Mouse (Mus musculus) forelimb bud, embryonic 11.5 days (tissue): ENCODE measurements around the gene Vps13c.
A peak's percentile ranks its signal among the peaks of the same experiment; 100 is the strongest.

Experiments
- DNase-seq: peaks from one replicate; pipeline ENCODE4 v3.0.0-alpha.2; 2012; ENCODE audit warnings: low read depth, low spot score

The Vps13c gene

DNA sequence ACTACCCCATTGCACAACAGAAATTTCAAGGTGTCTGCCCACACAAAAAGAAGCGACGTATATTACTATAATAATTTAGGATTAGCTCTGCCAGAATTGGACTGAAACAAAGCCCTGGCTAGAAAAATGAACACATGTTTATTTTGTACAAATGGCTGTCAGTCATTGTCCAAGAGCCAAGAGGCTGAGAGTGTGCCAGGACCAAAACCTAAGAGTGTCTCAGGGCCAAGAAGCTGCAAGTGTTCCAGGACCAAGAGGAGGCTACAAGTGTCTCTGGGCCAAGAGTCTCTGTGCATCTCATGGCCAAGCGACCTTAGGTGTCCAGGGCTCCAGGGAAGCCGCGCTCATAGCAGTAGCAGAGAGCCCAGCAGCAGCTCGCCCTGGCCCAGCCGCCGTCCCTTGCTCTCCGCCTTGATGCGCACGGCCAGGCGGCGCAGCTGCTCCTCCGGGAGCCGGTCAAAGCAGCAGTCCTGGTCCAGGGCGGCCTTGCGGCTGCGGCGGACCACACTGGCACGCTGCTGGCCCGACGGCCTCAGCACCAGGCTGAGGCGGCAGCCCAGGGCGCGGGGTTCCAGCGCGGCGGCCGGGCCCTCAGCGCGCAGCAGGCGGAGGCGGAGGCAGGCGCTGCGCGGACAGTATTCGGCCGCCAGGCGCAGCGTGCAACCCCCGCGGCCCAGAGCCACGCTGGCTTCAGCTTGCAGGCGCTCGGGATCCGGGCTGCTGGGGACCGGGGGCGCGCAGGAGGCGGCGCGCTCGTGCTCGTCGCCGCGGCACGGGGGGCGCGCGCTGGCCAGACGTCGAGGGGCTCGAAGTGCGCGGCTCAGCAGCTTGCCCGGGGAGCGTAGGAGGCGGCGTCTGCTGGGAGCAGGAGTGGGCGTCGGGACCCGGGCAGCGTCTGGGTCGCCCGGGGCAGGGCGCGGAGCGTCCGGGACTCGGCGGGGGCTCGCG lies 9.5 kb upstream of the Vps13c start:
- DNase-seq: peak; percentile 50

DNA sequence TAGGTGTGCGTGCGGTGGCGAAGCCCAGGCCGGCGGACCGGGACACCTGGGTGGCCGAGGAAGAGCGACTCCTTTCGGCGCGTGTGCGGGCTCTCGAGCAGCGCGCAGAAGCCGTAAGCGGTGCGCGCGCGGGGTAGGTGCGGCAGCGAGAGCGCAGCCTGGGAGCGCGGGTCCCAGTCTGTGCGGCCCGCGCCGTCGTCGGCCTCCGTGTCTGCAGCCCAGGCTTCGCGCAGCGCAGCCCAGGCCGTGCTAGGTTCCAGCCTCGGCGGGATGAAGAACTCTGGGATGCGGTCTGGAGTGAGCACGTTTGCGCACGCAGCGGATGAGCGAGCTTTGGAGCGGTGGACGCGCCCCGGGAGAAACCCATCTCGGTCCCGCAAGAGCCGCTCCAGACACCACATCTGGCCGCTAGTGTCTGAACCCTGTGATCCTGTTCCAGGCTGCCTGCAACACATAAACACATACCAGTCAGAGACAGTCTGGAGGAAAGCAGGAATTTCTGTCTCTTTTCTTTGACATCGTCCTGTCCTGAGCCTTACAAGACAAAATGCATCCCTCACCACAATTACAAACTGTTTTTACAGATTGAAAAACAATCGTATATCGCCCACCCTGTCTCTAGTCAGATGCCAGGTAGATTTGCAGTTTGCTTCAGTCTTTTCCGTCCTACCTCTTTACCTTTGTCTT lies 8.7 kb upstream of the Vps13c start:
- DNase-seq: peak; percentile 34

DNA sequence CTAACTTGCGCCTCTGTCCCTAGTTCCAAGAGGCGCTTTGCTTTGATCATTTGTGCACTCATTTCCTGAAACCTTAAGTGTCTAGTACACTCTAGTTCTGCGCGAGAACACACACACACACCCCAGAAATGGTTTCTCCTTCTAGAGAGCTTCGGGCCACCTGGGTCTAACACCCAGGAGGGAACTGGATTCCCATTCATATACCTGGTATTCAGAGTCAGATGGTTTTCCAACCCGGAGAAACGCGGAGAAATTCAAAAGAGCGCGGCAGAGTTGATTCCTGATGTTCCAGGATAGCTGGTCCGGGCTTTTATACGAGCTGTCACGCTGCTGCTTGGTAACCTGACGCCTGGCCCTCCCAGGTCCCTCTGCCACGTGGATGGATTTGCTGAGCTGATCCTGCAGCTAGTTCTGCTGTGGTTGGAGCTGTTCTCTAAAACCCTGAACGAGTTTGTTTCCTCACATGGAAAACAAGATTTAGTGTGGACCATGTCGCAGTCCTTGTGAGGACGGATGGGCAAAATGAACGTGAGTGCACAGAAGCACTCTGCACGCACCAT lies 8.1 kb upstream of the Vps13c start, which contains the start of gene C2cd4a:
C2cd4a (minus strand) TSS at position 285 of the 560 bp plus-strand sequence.
- peak; percentile 85 for DNase-seq

DNA sequence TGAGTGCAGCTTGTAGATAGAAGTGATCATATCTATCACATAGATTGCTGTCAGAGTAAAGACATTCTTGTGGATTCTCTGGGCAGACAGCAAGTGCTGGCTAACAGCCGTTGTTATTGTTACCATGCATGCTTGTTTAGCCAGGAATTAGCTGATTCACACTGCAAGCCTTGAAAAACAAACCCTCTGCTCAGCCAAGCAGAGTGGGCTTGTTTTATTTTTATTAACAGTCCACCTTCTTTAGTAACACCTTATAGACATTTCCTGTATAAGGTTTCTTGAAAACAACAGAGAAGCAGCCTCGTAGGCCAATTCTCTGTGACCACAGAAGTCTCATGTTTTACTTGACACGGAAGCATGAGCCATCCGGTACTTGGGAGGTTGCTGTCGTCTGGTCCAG lies 5.7 kb upstream of the Vps13c start:
- DNase-seq: no peak

DNA sequence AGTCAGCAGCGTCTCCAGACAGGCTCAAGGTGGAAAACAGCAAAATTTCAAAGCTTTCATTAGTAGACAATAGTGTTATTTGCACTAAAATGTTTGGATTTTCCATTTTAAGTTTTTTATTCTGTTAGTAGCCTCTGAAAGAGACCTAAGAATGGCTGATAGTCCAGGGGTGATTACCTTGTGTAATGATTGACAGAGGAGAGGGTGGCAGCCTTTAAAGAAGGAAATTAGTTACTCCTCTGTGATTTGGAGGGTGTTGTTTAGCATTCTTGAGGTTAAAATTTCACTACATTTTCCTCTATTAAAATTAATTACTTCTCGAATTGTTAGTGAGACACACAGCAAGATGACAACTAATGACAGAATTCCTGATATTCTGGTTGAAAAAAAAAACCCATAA lies 2.9 kb upstream of the Vps13c start:
- DNase-seq: no peak

DNA sequence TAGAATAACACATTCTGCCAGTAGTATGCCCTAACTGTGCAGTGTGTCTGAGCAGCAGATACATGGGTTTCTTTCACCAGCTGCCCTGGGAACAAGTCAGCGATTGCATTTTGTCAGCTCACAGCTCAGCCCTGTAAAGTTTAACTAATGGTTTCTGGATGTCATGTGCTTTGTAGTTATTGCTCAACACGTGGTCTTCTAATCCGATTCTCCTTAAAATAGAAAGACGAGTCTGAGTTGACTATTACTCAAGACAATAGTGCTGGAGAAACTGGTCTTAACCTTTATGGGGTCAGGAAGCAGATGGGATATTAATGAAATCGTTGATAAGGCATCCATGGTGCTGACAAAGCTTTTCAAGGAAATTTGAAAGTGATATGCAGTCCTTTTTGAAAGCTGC lies 2.6 kb downstream of the Vps13c start:
- DNase-seq: no peak

DNA sequence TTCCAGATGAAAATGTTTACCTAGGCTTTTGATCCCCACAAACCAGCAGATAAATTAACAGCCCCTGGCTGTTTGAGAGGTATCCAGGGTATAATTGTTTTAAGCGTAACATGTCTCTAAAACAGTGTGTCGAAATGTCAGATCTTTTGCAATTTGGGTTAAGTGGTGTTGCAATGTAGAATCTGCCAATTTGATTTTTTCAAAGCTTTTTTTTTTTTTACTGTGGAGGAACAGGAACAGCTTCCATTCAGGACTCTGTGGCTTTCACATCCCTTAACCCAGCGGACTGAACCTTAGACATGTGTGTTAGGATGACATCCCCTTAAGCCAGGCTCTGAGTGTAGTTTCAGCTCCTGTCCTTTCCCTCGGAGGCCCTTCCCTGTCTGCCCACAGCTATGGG lies 4.8 kb downstream of the Vps13c start:
- no peak for DNase-seq

DNA sequence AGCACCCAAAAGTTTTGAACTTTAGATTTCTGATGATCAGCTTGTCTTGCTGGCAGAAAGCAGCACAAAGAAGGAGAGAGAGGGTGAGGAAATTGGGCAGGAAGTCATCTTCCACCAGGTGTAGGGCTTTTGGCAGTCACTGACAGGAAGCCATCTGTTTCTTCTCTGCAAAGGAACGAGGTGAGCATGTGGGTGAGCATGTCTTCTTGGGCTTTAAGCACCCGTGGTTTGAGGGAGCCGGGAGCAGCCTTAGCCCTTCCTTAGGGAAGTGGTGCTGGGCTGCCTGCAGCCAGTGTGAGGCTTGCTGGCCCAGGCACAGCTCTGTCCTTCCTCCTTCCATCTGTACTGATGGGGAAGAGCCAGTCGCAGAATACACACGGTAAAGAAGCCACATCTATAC lies 5.5 kb downstream of the Vps13c start:
- DNase-seq: no peak

DNA sequence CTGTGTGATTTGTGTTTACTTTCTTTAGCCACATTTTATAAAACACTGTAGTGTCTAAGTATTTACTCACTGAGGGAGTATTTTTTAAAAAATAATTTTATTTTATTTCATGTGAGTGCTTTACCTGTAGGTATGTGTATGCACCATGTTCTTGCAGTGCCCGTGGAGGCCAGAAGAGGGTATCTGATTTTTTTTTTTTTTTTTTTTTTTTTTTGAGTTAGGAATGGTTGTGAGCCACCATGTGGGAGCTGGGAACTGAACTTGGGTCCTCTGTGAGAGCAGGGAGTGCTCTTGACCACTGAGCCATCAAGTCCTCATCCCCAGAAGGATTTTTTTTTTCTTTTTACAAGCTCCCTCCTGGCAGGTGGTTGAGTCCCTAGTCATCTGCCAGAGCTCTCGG lies 5.9 kb downstream of the Vps13c start:
- DNase-seq: no peak

DNA sequence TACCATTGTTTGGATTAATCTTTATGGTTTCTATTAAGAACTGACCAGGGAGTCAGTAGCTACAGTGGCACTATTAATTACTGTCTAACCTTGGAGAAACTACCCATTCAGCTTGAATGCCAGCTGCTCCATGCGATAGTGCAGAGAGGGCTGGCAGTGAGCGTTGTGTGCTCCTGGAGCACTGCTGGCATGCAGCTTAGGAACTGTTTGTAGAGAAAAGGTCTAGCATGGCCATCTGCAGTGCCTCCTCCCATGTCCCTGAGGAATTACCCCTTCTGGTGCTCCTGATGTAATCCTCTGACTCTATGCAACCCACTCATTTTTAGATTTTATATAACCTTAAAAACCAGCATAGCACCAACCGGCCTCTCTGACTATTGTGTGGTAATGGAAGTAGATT lies 7.4 kb downstream of the Vps13c start:
- no peak for DNase-seq

DNA sequence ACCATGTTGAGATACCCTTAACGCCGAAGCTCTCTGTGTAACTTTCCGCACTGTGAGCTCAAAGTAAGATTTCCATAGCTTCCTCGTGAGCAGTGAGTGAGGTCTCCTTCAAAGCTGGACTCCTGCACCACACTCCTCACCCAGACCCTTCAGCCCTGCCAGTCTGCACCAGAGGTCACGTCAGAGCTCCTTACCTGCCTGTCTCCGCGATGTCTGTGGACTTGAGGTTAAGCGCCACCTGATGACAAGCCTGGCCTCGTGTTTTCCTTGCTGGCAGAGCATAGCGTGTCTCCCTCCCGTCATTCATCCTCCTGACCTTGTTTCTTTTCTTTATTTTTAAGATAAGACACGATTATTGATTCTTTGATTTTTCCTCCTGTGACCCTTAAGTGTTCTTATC lies 9.2 kb downstream of the Vps13c start:
- no peak for DNase-seq

DNA sequence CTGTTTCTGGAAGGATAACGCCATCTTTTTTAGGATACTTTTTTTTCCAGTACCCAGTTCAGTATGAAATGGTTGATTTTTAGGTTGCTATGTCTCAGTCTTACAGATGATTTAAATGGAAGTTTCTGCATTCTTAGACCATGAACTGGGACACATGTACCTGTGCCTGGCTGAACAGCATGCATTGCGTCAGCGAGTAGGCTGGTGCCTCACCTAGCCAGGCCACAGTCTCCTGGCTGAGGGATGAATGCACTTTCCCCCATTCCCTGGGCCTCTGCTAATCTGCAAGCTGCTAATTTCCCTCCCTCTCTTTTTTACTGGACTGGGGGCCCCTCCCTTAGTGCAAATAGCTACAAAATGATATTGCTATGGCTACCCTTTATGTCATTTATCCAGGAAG lies 9.7 kb downstream of the Vps13c start:
- DNase-seq: no peak

DNA sequence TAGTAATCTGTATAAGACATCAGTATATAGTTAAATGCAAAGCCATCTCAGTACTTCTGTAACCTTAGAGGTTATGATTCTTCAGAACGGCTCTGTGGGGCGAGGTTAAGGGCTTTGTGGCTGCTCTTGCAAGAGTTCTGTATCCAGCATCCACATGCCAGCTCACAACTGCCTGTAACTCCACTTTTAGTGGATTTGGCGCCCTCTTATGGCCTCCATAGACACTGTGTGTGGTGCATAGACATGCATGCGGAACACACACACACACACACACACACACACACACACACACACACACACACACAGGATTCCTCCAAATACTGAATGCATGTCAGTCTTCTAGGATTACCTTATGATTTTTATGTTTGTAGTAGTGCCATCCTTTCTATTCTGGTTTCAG lies 11.0 kb downstream of the Vps13c start:
- DNase-seq: no peak

DNA sequence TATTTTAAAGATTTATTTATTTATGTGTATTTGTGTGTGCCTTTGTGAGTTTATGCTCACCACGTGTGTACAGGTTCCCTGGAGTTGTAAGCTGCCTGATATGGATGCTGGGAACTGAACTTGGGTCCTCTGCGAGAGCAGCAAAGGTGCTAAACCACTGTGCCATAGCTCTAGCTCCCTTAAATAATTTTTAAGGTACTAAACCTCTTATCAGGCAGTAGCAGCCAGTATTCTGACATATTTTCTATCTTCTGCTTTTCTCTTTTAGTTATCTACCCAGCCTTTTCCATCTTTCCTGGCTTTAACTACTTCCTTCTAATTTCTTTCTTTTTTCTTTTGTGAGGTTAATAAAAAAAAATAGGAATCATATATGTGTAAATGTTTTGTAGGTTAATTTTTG lies 20.1 kb downstream of the Vps13c start:
- no peak for DNase-seq

DNA sequence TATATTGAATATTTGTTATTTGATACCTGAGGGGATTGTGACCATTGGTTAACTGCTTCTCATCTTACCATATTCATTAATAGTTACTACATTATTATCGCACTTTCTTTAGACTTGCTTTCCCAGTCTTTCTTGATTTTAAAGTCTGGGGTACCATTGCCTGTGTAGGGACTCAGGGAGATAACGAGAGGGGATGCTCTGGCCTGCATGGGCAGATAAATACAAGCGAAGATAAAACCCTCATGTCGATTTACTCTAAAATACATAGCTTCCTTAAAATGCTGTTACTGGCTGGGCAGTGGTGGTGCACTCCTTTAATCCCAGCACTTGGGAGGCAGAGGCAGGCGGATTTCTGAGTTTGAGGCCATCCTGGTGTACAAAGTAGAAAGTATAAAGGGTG lies 23.1 kb downstream of the Vps13c start:
- no peak for DNase-seq

DNA sequence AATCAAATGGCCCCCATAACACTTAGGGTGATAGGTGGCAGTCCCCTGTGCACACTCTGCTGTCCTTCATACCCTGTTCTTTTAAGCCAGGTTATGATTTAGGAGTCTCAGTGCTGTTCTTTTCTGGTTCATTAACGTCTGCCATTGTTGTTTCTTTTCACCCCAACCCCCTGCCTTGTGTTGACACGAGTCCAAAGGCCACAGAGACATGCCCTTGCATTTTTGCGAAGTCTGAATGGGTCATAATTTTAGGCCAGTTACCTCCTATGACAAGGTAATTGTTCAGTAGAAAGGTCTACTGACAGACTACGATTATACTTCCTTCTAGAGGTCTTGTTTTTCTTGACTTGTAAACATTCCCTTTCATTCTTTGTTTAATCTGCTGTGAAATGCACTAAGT lies 23.8 kb downstream of the Vps13c start:
- no peak for DNase-seq

DNA sequence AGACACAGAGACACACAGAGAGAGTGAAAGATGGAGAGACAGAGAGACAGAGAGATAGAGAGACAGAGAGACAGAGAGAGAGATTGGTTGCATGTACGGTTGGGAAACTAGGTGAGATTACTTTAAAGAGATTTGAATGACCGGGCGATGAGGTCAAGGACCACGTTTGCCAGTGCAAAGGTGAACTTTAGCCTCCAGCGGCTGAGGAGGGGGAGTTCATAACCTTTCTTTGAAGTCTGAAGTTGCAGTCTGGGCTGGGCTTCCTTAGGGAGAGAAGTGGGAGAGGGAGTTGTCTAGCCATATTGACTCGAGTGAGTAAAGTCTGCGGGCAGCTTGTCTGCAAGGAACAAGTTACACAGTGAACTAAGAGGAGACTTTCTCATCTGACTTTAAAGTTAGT lies 25.2 kb downstream of the Vps13c start:
- no peak for DNase-seq

DNA sequence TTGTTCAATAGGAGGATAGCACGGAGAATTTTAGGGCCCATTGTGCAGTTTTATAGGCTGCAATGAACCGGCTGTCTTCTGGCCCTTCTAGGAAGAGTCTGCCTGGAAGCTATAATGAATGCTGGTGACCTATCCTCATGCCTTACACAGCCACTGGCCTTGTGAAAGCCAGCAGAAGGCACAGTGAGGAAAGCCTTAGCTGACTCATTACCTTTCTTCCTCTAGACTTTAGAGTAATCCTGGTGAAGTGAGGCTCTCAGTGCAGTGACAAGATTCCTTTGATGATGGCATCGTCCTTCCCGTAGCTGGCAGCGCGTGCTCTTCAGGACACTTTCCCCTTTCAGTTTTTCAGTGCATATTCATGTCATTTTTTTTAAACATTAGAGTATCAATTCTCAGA lies 27.2 kb downstream of the Vps13c start:
- no peak for DNase-seq

DNA sequence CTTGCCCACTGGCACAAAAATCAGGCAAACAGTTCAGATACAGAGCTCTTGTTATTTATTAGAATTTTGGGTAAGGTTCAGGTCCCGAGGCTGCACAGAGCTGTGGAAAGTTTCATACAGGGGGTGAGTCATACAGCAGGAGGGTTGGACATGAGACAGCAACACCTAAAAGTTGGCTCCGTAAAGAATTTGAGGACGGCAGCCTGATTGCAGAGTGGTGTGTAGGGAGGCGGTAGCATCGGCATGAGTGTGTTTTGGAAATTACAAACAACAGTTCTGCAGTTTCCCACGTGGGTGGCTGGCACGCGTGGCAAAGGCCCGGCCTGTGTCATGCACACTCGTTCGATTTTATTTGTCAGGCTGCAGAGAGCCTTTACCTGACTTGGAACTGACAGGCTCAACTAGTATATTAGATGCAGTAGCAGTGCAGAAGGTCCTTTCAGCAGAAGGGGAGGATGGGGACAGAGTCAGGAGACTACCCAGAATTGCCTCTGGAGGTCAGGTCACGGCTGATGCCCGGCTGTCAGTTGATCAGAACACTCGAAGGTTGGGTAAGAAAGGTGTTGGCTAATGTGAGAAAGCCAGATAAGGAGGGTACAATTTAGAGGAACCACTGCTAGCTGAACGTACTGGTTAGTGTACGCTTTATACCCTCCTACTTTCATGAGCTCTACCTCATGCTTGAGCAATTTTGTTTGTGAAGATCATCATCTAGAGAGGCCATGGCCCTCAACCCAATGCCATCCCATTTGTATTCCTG lies 29.7 kb downstream of the Vps13c start:
- DNase-seq: no peak

DNA sequence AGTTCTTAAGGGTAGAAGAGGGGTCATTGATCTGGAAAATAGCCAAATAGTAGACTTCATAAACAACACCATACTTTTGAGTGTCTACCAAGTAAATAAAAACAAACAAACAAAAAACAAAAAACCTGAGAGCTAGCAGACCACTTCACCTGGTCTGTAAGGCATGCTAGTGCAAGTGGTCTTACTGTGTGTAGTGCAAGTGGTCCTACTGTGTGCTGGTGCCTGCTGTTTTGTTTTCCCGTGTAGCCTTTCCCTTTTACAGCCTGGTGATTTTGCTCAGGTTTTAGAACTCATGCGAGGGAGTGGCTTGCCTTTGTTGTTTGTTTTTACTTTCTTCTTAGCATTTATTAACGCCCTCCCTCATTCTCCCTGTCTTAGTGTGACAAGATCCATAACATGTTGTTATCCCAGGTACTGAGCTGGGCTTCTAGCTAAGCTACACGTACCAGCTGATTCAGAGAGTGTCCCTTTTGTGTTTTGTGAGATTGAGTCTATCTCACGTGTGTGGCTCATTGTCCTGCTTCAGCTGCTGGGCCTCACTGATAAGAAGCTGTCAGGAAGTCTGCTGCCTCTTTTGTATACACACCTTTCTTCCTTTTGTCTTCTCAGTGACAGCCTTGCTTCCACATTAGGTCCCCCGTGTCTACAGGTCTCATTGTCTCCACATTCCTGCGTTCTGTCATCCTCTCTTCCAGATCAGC lies 34.5 kb downstream of the Vps13c start:
- DNase-seq: no peak

DNA sequence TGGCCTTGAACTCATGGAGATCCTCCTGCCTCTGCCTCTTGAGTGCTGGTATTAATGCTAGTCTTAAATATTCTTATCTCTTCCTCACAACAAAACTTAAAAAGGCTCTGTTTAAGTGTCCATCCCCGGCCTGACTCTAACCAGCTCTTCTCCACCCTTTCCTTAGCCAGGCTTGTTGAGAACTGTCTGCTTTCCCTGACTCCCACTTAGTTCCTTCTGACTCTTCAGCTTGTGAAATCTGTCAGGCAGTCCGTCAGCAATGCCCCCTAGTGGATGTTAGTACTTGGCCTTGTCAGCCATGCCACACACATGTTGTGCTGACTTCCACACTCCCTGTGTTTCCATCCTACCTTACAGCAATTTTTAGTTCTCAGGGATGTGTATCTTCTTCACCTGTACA lies 35.1 kb downstream of the Vps13c start:
- no peak for DNase-seq
